Mouse (Mus musculus) natural killer cell, adult 2 months (primary cell): ENCODE measurements around the gene Hexb.
A peak's percentile ranks its signal among the peaks of the same experiment; 100 is the strongest.

Source experiments
- DNase-seq, 2 experiments: peaks; one replicate each; pipeline ENCODE4 v3.0.0; 2022; ENCODE audit warnings: low spot score in 2 of 2

Gene Hexb

DNA sequence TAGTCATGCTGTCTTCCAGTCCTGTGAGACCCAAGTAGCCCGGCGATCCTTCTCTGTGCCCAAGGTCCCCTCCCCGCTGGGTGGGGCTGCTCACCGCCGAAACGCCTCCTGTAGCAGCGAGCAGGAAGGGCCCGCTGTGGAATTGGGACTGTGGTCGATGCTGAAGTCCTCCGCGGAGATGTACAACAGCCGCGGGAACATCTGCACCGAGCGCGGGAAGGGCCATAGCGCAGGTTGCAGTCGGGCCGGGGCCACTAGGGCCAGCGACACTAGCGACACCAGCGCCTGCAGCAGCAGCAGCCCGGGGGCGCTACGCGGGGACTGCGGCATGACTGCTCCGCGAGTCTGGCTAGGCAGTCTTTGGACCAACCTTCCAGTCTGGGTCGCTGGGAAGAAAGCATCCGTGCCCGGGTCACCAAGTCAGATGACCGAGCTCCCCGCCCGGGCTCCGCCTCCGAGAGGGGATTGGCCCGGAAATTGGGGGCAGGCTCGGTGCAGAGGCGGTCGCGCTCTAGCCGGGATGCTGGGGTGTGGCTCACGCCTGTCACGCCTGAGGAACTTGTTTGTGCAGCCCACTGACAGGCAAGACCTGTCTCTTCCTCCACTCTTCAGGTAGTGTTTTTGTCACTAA lies at the start of gene Hexb:
Gene Hexb (minus strand): TSS at position 426 of the 631 bp plus-strand sequence.
- DNase-seq: peak; percentile 83 to 89

DNA sequence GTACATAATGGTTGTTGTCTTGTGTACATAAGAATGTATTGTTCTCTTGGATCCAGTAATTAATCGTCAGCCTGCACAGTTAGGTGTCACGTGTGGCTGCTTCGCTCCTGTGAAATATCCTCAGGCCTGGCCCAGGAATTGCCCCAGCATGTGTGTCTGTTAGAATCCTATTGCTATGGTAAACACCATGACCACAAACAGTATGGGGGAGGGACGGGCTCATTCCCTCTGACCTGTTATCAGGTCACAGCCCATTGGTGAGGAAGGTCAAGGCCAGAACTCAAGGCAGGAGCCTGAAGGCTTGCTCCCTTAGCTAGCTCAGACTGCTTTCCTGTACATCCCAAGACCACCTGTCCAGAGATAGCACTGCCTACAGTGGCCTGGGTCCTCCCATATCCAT lies 49.6 kb upstream of the Hexb start:
- no peak for DNase-seq

DNA sequence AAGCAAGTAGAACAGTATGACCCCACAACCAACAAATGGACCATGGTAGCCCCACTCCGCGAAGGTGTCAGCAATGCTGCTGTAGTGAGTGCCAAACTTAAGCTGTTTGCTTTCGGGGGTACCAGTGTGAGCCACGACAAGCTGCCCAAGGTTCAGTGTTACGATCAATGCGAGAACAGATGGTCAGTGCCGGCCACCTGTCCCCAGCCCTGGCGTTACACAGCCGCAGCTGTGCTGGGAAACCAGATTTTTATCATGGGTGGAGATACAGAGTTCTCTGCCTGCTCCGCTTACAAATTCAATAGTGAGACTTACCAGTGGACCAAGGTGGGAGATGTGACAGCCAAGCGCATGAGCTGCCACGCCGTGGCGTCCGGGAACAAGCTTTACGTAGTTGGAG lies 48.1 kb upstream of the Hexb start:
- DNase-seq: no peak

DNA sequence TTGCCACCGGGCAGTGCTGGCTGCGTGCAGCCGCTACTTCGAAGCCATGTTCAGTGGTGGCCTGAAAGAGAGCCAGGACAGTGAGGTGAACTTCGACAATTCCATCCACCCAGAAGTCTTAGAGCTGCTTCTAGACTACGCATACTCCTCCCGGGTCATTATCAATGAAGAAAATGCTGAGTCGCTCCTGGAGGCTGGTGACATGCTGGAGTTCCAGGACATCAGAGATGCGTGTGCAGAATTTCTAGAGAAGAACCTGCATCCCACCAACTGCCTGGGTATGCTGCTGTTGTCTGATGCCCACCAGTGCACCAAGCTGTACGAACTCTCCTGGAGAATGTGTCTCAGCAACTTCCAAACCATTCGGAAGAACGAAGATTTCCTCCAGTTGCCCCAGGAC lies 47.0 kb upstream of the Hexb start:
- no peak for DNase-seq

DNA sequence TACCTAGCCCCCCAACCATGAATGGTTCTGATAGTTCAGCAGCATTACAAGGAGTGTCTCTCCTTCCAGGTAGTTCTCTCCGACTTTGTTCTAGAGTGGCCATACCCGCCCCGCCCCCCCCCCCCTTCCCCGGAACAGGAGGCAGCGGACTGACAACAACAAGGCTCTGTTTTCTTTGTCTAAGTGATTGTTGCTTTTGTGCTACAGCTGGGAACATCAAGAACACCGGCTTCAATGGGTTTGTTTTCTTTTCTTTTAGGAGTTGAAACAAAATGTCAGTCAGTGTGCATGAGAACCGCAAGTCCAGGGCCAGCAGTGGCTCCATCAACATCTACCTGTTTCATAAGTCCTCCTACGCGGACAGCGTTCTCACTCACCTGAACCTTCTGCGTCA lies 46.6 kb upstream of the Hexb start:
- no peak for DNase-seq

DNA sequence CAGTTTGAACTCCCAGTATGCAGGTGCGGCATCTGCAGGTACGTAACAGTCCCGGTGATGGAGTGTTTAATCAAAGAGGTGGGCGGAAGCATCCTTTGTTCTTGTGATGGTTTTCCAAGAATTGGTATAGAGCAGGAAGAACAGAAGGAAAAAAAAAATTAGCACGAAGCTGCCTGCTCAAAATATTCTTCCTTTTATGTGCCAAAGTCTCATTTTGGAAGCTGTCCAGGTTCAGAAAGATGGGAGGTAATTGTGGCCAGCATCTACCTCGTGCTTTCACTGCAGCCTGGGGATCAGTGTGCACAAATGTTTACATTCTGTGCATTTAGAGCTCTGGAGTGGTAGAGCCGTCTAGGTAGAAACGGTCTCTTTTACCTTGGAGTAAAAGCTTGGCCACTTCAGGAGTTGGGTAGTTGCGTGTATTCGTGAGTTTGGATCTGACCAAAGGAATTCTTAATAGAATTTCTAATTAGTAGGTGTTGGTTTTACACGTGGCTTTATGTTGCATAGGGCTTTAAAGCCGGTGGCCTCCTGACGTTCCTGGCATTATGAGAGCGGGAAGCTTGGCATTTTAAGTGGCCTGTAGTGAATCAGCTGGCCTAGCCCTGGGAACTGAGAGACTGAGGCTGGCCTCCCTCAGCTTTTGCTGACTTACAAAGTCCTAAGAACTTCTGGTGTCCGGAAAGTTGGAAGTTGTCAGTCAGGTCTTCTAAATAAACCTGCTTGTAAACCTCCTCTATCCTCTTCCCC lies 46.0 kb upstream of the Hexb start:
- DNase-seq: no peak

DNA sequence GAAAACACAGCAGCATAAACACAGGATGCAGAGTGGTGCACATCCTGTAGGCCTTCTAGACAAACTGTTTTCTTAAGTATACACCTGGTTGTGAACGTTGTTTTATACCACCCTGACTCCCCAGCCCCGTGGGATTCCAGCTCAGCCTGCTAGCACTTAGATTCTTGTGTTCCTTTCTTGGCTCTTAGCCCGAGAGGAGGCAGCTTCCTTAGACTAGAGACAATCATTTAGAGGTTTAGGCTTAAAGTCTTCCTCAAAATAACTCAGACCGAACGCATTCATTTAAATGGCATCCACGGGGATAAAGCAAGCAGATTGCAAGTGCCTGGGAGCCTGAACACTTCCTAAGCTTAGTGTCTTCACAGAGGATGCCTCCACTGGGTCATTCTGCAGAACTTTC lies 44.6 kb upstream of the Hexb start:
- no peak for DNase-seq

DNA sequence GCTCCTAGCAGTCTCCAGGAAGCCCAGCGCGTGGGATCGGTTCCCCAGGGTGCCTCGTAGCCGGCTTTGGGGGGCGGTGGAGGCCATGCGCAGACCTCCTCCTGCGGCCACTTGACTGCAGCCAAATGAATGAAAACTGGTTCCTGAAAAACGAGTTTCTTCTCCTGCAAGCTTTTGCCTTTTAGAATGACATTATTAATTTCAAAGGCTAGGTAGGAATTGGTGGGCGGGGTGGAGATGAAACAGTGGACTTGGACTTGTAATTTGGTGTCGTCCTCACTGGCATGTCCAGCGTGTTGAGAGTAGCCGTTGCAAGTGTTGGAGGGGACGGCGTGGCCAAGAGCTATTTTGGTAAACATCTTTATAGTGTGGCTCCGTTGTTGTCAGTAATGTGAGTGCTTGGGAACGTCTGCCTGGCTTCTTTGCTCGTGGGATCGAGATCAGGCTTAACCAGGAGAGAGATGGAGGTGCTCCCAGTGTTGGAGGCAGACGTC lies 43.7 kb upstream of the Hexb start:
- DNase-seq: no peak

DNA sequence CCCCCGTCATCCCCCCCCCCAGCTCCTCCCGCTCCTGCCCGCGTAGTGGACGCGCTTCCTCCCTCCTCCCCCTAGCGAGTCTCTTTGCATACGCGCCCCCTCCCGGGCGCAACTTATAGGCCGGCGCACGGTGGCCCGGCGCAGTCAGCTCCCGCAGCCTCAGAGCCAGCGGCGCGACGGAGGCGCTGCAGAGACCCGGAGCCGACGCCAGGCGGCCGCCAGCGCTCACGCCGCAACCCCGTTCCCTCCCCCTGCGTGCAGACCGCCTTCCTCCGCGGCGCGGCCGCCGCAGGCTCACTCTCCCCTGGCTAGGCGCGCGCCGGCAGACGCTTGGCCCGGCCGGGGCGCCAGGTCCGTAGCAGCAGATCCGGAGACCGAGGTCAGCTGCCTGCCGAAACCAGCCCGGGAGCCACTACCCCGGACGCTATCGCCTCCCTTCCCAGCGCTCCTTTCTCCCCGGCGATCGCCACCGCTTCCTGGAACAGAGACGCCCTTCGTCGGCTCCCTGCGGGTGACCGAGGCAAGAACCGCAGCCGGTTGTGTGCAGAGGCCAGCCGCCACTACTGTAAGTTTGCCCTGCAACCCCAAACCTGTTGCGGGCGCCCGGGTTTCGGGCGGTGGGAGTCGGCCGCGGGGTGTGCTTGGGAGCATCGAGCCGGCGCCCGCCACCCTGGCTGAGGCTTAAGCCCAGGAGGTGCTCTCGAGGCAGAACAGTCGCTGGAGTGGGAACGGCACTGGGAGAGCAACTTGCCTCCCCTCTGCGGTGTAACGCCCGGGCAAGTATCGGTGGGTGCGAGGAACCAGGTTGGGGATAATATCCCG lies 43.0 kb upstream of the Hexb start, which contains the start of gene Enc1:
Gene Enc1 (plus strand): TSS at position 141 of the 822 bp plus-strand sequence.
- DNase-seq: peak; percentile 78 to 89

DNA sequence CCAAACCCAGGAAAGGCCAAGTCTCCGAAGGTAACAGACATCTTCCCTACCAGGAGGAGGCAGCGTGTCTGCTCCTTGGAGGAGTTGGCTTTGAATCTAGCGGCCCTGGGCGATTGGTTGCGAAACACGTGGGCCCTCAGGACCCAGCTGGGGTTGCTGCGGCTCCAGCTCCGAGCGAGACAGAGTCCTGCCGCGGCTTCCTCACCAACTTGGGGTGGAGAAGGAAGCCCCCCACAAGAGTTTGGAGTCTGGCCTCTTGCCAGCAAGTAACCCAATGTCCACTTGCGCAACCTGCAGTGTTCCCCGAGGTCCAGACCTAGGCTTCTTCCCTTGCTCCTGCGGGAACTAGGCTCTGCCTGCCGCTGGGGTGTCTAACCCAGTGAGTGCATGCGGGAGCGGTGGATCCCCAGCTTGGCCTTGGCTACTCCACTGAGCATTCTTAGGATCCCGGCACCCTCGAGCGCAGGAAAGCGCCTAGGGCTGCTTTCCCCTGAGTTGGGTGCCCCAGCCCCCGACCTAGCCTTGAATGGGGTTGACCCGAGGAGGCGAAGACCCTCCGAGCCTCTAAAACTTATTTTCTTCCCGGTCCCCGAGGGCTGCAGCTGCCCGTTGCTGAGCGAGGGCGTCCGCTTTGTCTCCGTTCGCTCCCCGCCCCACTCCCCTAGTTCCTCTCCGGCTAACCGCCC lies 42.3 kb upstream of the Hexb start:
- peak; percentile 35 to 44 for DNase-seq

DNA sequence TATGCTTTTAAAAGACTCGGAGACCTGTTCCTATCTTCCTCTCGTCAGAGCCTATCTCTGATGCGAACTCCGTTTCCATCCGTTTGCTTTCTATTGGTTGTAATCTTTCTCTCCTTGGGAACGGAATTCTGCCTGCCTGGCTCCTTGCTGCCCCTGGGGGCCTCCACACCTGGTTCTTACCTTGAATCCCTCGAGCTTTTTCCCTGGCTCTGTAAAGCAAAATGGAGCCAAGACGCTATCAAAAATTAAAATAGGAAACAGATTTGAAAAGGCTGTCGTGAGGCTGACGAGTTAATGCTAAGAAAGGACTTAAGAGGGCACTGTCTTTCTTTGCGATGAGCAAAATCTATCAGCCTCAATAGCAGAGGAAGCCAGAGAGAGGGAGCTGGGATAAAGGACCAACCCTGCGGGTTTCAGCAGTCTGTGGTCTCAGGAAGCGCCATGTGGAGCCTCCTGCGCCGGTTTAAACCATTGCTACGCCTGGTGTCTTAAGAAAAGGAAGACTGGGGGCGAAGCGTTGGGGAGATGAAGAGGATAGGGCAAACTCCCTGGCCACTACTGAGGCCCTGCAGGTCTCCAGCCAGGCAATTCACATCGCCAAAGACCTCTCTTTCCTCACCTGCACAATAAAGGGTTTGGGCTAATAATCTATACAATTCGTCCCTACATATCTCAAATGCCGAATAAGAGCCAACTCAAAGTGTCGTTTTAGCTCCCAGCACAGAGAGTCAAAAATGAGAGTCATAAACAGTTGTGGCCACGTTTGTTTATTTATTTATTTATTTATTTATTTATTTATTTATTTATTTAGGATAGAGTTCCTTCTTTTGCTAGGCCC lies 41.4 kb upstream of the Hexb start:
- peak; percentile 14 to 20 for DNase-seq

DNA sequence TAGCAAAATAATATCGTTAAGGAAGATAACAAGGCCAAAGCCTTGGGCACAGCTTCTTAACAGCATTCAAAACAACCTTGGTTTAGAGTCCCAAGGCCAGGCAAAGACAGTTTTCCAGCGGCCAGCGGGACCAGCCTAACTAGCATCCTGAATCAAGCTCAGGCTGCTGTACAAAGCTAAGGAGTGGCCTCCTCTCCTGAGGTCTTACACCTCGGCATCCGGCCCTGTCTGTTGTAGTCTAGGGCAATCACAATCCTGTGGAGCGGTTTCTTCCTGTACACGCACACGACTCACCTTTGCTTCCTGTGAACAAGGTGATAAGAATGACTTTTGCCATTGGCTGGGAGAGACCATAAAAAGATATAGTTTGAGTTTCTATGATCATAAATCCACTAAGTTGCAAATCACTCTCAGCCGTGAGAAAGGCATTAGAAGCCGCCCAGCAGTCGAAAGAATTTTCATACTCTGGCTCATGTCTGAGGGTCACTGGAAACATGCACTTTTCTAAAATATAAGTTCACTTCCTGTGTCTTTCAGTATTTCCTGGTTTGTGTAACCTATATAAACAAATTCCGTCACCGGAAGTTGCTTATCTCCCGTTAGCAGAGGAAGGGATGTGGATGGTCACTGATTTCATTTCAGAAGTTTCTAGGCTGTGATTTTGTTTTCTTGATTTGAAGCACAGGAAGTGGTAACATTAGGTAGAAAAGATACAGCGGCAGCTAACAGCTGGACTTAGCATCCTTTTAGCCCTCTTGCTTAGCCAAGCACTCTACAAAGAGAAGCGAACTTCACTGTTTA lies 40.2 kb upstream of the Hexb start:
- DNase-seq: no peak

DNA sequence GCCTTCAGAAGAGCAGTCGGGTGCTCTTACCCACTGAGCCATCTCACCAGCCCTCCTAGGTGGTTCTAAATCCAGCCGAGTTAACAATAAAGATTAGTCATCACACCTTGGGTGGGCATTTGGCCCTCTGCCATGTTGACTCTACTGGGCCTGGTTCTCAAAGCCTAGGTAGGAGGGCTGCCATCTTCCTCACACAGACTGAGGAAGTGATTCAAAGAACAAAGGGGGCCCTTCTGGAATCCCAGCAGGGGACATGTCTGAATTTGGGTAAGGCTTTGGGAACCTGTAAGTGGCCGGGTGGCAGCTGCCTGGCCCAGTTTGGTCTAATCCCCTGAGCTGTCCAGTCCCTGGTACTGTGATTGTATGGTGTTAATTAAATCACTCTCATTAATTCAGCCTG lies 39.5 kb upstream of the Hexb start:
- no peak for DNase-seq

DNA sequence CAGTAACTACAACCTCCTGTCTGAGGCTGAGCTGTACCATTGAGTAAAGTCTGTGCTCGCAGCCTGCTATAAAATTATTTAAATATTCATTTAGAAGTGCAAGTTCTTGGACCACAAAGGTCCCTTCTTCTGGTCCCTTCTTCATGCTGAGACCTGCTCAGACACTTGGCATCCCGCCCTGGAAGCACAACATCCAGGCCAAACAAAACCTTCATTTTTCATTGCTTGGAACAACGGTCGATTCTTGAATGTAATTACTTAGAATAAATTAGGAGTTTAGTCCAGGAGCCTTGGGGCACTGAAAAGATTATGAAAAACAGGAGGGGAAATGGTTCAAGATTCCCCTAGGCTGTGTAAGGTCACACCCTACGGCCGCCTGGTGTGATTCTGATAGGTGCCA lies 37.8 kb upstream of the Hexb start:
- no peak for DNase-seq

DNA sequence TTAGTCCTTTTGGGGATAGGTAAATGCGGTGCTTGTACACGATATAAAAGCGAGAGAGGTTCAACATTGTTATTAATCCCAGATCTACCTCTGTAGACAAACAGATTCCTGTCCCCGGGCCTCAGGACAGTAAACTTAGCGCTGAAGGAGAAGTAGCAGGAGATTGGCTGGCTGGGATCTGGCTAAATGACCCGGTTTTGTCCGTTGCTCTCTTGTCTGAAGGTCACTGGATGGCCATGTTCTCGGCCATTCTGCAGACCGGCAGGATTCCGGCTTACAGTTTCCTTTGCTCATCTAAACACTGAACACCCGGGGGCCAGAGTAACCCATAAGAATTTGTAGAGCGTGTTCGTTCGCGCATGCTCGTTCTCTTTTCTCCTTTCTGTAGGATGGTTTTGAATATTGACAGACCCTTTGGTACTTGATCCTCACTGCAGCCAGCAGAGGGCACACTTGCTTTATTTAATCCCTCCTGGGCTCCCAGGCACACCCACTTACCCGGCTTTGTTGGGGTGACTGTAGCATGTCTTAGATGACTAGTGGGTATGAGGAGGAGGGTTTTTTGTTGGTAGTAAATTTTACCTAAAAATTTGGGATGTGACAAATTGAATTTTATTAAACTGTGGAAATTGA lies 36.7 kb upstream of the Hexb start:
- peak; percentile 64 to 82 for DNase-seq

DNA sequence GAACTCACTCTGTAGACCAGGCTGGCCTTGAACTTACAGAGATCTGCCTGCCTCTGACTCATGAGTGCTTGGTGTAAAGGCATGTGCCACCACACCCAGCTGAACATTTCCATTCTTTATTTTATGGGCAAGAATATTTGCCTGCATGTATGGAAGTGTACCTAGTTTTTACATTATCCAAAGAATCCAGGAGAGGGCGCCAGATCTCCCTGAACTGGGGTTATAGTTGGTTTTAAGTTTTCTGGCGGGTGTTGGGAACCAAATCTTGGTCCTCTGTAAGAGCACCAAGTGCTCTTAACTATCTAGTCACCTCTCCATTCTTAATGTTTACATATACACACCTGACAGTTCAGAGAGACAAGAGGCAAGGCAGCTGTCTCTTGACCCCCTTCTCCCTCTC lies 34.9 kb upstream of the Hexb start:
- DNase-seq: no peak

DNA sequence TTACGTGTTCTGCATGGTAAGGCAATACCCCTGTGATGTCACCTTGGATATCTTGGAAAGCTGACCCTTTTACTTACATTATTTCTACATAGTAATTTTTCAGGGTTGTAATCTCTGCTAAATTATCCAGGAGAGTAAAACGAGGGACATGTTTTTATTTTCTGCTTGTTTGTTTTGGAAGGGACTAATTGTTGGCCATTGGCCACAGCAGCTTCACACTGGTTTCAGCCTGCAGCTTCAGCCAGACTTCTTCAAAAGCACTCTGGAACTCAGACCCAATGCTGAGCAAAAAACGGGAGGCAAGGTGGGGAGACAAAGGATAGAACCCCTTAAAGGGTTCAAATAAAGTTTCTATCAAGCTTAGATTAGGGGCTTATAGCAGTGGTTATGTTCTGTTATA lies 31.9 kb upstream of the Hexb start:
- no peak for DNase-seq

DNA sequence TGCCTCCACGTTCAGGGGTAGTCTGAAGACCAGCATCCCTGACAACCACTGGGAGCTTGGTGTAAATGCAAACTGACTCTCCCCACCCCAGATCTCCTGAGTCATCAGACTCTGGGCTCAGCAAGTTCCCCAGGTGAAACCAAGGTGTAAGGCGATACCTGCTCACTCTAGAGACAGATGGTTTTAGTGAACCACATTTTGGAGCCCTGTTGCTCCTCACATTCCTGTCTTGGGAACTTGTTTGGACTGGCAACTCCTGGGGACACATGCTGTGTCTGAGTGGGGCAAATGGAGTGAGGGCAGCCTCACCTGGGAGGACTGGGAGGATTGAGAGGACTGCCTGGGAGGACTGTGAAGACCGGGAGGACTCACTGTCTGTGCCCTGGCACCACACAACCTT lies 29.6 kb upstream of the Hexb start:
- DNase-seq: no peak

DNA sequence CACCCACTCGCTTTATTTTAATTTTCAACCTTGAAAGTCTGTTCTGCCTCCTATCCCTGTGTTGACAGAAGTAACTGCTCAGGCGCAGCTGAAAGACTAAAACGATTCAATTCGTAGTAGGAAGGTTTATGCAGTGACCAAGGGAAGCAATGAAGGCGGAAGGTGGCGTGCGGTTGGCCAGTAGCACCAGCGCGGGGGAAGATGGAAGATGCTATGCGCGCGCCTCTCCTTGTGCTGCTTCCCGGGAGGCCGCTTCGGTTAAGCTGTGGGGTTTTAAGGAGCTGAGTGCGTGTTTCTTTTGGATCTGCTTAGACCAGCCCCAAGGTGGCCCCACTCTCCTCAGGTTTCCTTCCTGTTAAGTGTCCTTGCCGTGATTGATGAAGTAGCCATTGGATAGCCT lies 27.0 kb upstream of the Hexb start:
- DNase-seq: no peak
